Mouse (Mus musculus) heart, embryonic 11.5 days (tissue): ENCODE measurements around the gene Tnf. TPM values are rescaled to one million over a fixed set of nuclear protein-coding genes. Genes with fewer than 3 reads are reported as not detected.
A peak's percentile ranks its signal among the peaks of the same experiment; 100 is the strongest.

Experiments used
- ATAC-seq: fragments of 200-750 bp; cut with Nextera tagmentation; replicated peaks from 2 replicates; pipeline ENCODE4 v1.8.0; 2017; ENCODE audit warnings: moderate library complexity; ENCODE audit not compliant: insufficient number of reproducible peaks, low FRiP score, low TSS enrichment
- H3K27ac ChIP-seq: fragments of 300-500 bp; sonication (generic); 2 replicates; pipeline ENCODE4 v1.5.1; 2014; ENCODE audit warnings: mild to moderate bottlenecking, low read depth, low read length
- H3K27me3 ChIP-seq: fragments of 300-500 bp; sonication (generic); 2 replicates; pipeline ENCODE4 v1.6.1; 2014; ENCODE audit warnings: mild to moderate bottlenecking, low read length, mixed read lengths; ENCODE audit not compliant: control insufficient read depth, insufficient read depth
- H3K36me3 ChIP-seq: fragments of 300-500 bp; sonication (generic); 2 replicates; pipeline ENCODE4 v1.6.1; 2014; ENCODE audit warnings: mild to moderate bottlenecking, low read length, moderate library complexity, mixed read lengths; ENCODE audit not compliant: control insufficient read depth, insufficient read depth
- H3K4me1 ChIP-seq: fragments of 300-500 bp; sonication (generic); 2 replicates; pipeline ENCODE4 v1.6.1; 2014; ENCODE audit warnings: low read length; ENCODE audit not compliant: control insufficient read depth, insufficient read depth
- H3K4me2 ChIP-seq: fragments of 300-500 bp; sonication (generic); 2 replicates; pipeline ENCODE4 v1.6.1; 2014; ENCODE audit warnings: mild to moderate bottlenecking, moderate library complexity
- H3K4me3 ChIP-seq: fragments of 300-500 bp; sonication (generic); 2 replicates; pipeline ENCODE4 v1.5.1; 2014; ENCODE audit warnings: low read depth, low read length
- H3K9ac ChIP-seq: fragments of 300-500 bp; sonication (generic); 2 replicates; pipeline ENCODE4 v1.6.1; 2014; ENCODE audit warnings: mild to moderate bottlenecking, low read depth, low read length, moderate library complexity
- H3K9me3 ChIP-seq: fragments of 300-500 bp; sonication (generic); replicated peaks from 2 replicates; pipeline ENCODE4 v1.6.1; 2016; ENCODE audit warnings: low read length; ENCODE audit not compliant: control insufficient read depth
- WGBS: fragments of 180-500 bp; shearing (Covaris S2); extraction: QIAGEN DNeasy Blood & Tissue Kit; methylation state at CpG from one replicate; pipeline ENCODE4 v1.1.7; 2014; ENCODE audit not compliant: insufficient replicate concordance; 5-methylcytosine and 5-hydroxymethylcytosine counted together
- polyA plus RNA-seq: library from polyadenylated mRNA; unstranded; fragments of >200 nt; fragmentation: Nextera tagmentation; extraction: Ambion mirVana; gene quantifications from 2 replicates; pipeline ENCODE4 v1.2.1, GENCODE M21; 2014

Gene Tnf
- polyA plus RNA-seq, 1 experiment from 2014 or later, result not detected

- ATAC-seq, result no peak
- Histone ChIP-seq H3K4me2 (peak overlapping the region; percentile 96), H3K9me3 (no peaks in the 10 kb centered on the region), H3K9ac (peak overlapping the region; percentile 94), H3K36me3 (peaks cover 42% of the 10 kb centered on the region), H3K4me3 (peak overlapping the region; percentile 70), H3K4me1 (peaks cover 34% of the 10 kb centered on the region), H3K27ac (peak overlapping the region; percentile 99), H3K27me3 (no peaks in the 10 kb centered on the region)
- 7% methylated on average over 16 of the region's 16 CpGs for WGBS
These were observed 41.3 kb upstream of the Tnf start for GRCm38 (mm10) chr17:35243086-35243485.

- peak; percentile 60 for ATAC-seq
- WGBS, result under 1% methylated on average over 55 of the region's 55 CpGs
- Histone ChIP-seq H3K4me1 (peaks cover 34% of the 10 kb centered on the region), H3K27me3 (no peaks in the 10 kb centered on the region), H3K9ac (peak overlapping the region; percentile 94), H3K4me3 (peak overlapping the region; percentile 70), H3K9me3 (no peaks in the 10 kb centered on the region), H3K4me2 (peak overlapping the region; percentile 96), H3K36me3 (peaks cover 37% of the 10 kb centered on the region), H3K27ac (peak overlapping the region; percentile 99)
These were observed 40.5 kb upstream of the Tnf start for GRCm38 (mm10) chr17:35242015-35242941.

DNA sequence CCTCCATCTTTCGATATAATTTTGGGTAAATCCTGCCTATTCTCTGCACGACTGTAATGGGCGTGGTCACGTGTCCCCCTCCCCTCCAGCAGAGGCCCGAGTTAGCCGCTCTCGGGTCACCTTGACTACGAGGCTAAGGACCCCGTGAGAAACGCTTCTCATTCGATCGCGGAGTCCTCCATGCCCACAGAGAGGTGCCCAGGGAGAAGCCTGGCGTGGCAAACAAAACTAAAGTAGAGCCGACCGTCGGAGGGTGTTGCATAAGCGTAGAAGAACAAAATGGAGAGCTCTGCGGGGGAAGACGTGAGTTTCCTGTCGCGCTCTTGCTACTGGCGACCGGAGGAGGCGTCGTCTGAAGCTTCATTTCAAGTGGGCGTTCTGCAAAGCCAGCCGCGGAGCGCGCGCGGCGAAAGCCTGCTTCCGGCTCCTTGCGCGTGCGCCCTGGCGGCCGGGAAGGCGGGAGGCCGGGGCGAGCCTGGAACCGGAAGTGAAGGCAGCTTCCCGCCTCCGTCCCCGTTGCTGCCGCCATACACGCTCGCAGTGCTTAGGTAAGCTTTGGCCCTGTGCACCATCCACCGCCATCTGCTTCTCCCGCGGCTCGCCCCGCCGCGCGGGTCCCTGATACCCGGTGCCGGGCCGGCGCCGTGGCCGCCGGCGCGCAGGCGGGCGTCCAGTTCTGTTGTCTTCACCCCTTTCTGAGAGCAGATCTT, 39.7 kb upstream of the Tnf start, which contains the start of gene Ddx39b:
TSS of gene Ddx39b (plus strand) at position 442 of the 710 bp plus-strand sequence.
- peak; percentile 86 for ATAC-seq
- H3K27ac ChIP-seq, result peak within 1 kb of the TSS; percentile 99
- H3K27me3 ChIP-seq, result no peaks in the 10 kb centered on the region
- under 1% methylated on average over 69 of the region's 69 CpGs for WGBS
- peak within 1 kb of the TSS; percentile 70 for H3K4me3 ChIP-seq
- no peaks in the 10 kb centered on the region for H3K9me3 ChIP-seq
- H3K36me3 ChIP-seq, result peaks cover 29% of the 10 kb centered on the region
- peak within 1 kb of the TSS; percentile 94 for H3K9ac ChIP-seq
- H3K4me1 ChIP-seq, result peaks cover 37% of the 10 kb centered on the region
- peak within 1 kb of the TSS; percentile 96 for H3K4me2 ChIP-seq

GRCm38 (mm10) chr17:35240384-35241304, 38.8 kb upstream of the Tnf start:
- Histone ChIP-seq H3K4me3 (peak overlapping the region; percentile 70), H3K27ac (peak overlapping the region; percentile 99), H3K4me1 (peaks cover 34% of the 10 kb centered on the region), H3K9ac (peak overlapping the region; percentile 94), H3K36me3 (peaks cover 20% of the 10 kb centered on the region), H3K27me3 (no peaks in the 10 kb centered on the region), H3K9me3 (no peaks in the 10 kb centered on the region), H3K4me2 (peak overlapping the region; percentile 96)
- WGBS, result 28% methylated on average over 12 of the region's 12 CpGs
- no peak for ATAC-seq

DNA sequence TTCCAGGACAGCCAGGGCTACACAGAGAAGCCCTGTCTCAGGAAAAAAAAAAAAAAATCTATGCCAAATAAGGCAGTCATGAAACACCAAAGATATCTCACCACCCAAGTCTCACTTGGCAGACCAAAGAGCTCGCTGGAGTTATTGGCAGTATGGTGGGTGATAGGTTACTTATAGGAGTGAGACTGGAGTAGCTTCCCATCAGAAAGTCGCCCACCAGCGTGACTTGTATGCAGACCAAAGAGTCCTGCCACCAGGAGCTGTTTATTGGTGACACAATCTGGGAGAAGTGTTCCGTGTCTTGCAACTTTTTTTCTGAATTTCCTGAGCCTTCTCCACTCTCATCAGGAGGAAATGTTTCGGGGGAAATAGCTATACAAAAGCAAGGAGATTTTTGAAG, 37.9 kb upstream of the Tnf start:
- Histone ChIP-seq H3K9me3 (no peaks in the 10 kb centered on the region), H3K9ac (no peak overlapping the region), H3K36me3 (peaks cover 12% of the 10 kb centered on the region), H3K4me1 (peaks cover 27% of the 10 kb centered on the region), H3K4me3 (no peak overlapping the region), H3K4me2 (no peak overlapping the region), H3K27ac (no peak overlapping the region), H3K27me3 (no peaks in the 10 kb centered on the region)
- WGBS, result 76% methylated on average over 5 of the region's 5 CpGs
- no peak for ATAC-seq

GRCm38 (mm10) chr17:35237504-35237903, 35.7 kb upstream of the Tnf start:
- no peak overlapping the region for H3K4me3 ChIP-seq
- no peak overlapping the region for H3K4me2 ChIP-seq
- WGBS, result 78% methylated on average over 12 of the region's 12 CpGs
- H3K9me3 ChIP-seq, result no peaks in the 10 kb centered on the region
- H3K9ac ChIP-seq, result no peak overlapping the region
- no peaks in the 10 kb centered on the region for H3K27me3 ChIP-seq
- no peak overlapping the region for H3K27ac ChIP-seq
- H3K36me3 ChIP-seq, result no peaks in the 10 kb centered on the region
- peaks cover 23% of the 10 kb centered on the region for H3K4me1 ChIP-seq
- ATAC-seq, result no peak

GRCm38 (mm10) chr17:35236996-35237395, 35.2 kb upstream of the Tnf start:
- no peak overlapping the region for H3K27ac ChIP-seq
- H3K27me3 ChIP-seq, result no peaks in the 10 kb centered on the region
- 69% methylated on average over 9 of the region's 9 CpGs for WGBS
- peaks cover 23% of the 10 kb centered on the region for H3K4me1 ChIP-seq
- no peaks in the 10 kb centered on the region for H3K36me3 ChIP-seq
- no peak overlapping the region for H3K4me3 ChIP-seq
- no peak for ATAC-seq
- H3K9ac ChIP-seq, result no peak overlapping the region
- no peaks in the 10 kb centered on the region for H3K9me3 ChIP-seq
- no peak overlapping the region; the same call in 1 of the 2 replicates for H3K4me2 ChIP-seq

DNA sequence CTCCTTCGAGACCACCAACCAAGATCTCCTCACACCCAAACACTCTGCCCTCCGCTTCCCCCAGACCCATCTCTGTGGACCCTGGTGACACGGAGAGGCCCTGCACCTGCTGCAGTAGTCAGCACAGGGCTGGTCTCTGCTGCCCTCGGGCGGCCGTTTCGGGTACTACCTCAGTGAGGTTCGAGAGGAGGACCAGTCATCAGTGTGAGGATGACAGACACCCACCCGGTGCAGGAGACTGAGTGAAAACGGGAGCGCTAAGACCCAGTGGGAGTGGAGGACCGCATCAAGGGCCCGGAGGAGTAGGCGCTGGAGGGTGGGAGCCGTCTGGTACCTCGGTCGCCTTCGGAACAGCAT, 34.6 kb upstream of the Tnf start:
- Histone ChIP-seq H3K9ac (peak overlapping the region; percentile 93), H3K36me3 (no peaks in the 10 kb centered on the region), H3K27ac (peak overlapping the region; percentile 96), H3K27me3 (no peaks in the 10 kb centered on the region), H3K9me3 (no peaks in the 10 kb centered on the region), H3K4me1 (peaks cover 23% of the 10 kb centered on the region), H3K4me3 (peak overlapping the region; percentile 67), H3K4me2 (peak overlapping the region; percentile 90)
- WGBS, result under 1% methylated on average over 18 of the region's 18 CpGs
- peak; percentile 61 for ATAC-seq
